In genomic region chr12:99305784-99306535, GRCm38 (mm10) we compare ENCODE assay signal across 8 mouse cellular contexts.
DNase-seq lines count a peak whose midpoint lies in the region; ATAC-seq lines count a peak whose summit lies in the region.
"Had no signal": no experiment of that assay in that cellular context is flagged by ENCODE, and none has a peak within 500 bp of the region (broad histone marks: within the 10 kb centered on the region; RNA-seq: fewer than 3 reads in every experiment).

No protein-coding gene starts in this region.

- no peaks in the 10 kb centered on the region for H3K36me3 ChIP-seq in forebrain, embryonic 15.5 days
- H3K36me3 ChIP-seq in hindbrain, embryonic 14.5 days (replicated peaks; ENCODE audit: control insufficient read depth, insufficient read depth), result no peaks in the 10 kb centered on the region

- ATAC-seq in forebrain, embryonic 15.5 days (replicated peaks), result peak; percentile 12; the same call in 1 of the 2 replicates
- ATAC-seq in hindbrain, embryonic 14.5 days (ENCODE audit: low FRiP score), result no peak
- ATAC-seq in megakaryocyte-erythroid progenitor cell, adult 5-6 weeks (replicated peaks; ENCODE audit: low FRiP score, low TSS enrichment, poor library complexity, severe bottlenecking), result no peak

- no peak overlapping the region for H3K4me3 ChIP-seq in forebrain, embryonic 15.5 days
- no peak overlapping the region for H3K4me3 ChIP-seq in hindbrain, embryonic 14.5 days (replicated peaks; ENCODE audit: low read length)

- H3K9me3 ChIP-seq in forebrain, embryonic 15.5 days, result no peaks in the 10 kb centered on the region
- H3K9me3 ChIP-seq in hindbrain, embryonic 14.5 days (ENCODE audit: control insufficient read depth, low read length), result no peaks in the 10 kb centered on the region

- H3K9ac ChIP-seq in forebrain, embryonic 15.5 days (replicated peaks), result no peak overlapping the region
- H3K9ac ChIP-seq in hindbrain, embryonic 14.5 days, result no peak overlapping the region
- H3K9ac ChIP-seq: liver, embryonic 14.5 days had no signal

- peaks cover 69% of the 10 kb centered on the region for H3K4me1 ChIP-seq in forebrain, embryonic 15.5 days
- peaks cover 54% of the 10 kb centered on the region for H3K4me1 ChIP-seq in hindbrain, embryonic 14.5 days (replicated peaks; ENCODE audit: control insufficient read depth, insufficient read depth, low read length)

- 0 out of 2 replicates have a peak overlapping the region, but pooled peaks have one; percentile 0 for H3K4me2 ChIP-seq in forebrain, embryonic 15.5 days (replicated peaks)
- H3K4me2 ChIP-seq in hindbrain, embryonic 14.5 days (replicated peaks), result no peak overlapping the region

- peak overlapping the region; percentile 79 for H3K27ac ChIP-seq in forebrain, embryonic 15.5 days (replicated peaks)
- H3K27ac ChIP-seq in hindbrain, embryonic 14.5 days, result peak overlapping the region; percentile 66
- H3K27ac ChIP-seq: liver, embryonic 14.5 days had no signal

- no peaks in the 10 kb centered on the region for H3K27me3 ChIP-seq in forebrain, embryonic 15.5 days
- no peaks in the 10 kb centered on the region for H3K27me3 ChIP-seq in hindbrain, embryonic 14.5 days (ENCODE audit: control insufficient read depth, insufficient read depth, low read length)

- WGBS in forebrain, embryonic 15.5 days, result 46% methylated on average over 14 of the region's 14 CpGs
- WGBS in hindbrain, embryonic 14.5 days, result 57% methylated on average over 14 of the region's 14 CpGs

- DNase-seq in testis, postnatal 14 days (ENCODE audit: low spot score), result peak; percentile 24
- no peak for DNase-seq in testis, postnatal 10 days (ENCODE audit: low spot score)
- no peak for DNase-seq in hindbrain, embryonic 14.5 days (ENCODE audit: low spot score)
- DNase-seq in spleen, postnatal 10 days (ENCODE audit: low spot score in 2 of 2), result no peak
- no peak for DNase-seq in ovary, postnatal 36 days (ENCODE audit: low spot score)
